Comparison of ENCODE assay signal across 14 mouse cellular contexts in genomic region chr7:112747836-112748235, GRCm38 (mm10).
"Had no signal": no experiment of that assay in that cellular context is flagged by ENCODE, and none has a peak within 500 bp of the region (broad histone marks: within the 10 kb centered on the region; RNA-seq: fewer than 3 reads in every experiment).

No protein-coding gene starts in this region.

- DNase-seq: right cerebral cortex, adult 18-20 months; right cerebral cortex, postnatal 14 days; right cerebral cortex, postnatal 25 days; right cerebral cortex, postnatal 4 days; spleen, adult 18-20 months; thymus, adult 18-20 months; thymus, adult 2 months; thymus, postnatal 14 days; thymus, postnatal 25 days; thymus, postnatal 36 days; thymus, postnatal 4 days had no signal

- H3K36me3 ChIP-seq: neural tube, embryonic 15.5 days; stomach, embryonic 15.5 days had no signal

- H3K27ac ChIP-seq: neural tube, embryonic 15.5 days; stomach, embryonic 15.5 days; stomach, postnatal 0 days had no signal

- H3K4me2 ChIP-seq: neural tube, embryonic 15.5 days; stomach, embryonic 15.5 days had no signal

- H3K9me3 ChIP-seq: neural tube, embryonic 15.5 days; stomach, embryonic 15.5 days had no signal

- H3K27me3 ChIP-seq: neural tube, embryonic 15.5 days; stomach, embryonic 15.5 days had no signal

- H3K4me3 ChIP-seq: neural tube, embryonic 15.5 days; stomach, embryonic 15.5 days had no signal

- H3K9ac ChIP-seq: neural tube, embryonic 15.5 days; stomach, embryonic 15.5 days had no signal
